Mouse (Mus musculus) c-Kit-positive CD71-positive TER-119-positive erythroid progenitor cells, embryonic 14.5 days (primary cell): ENCODE measurements around the gene Nat10.

ENCODE experiments used
- DNase-seq: peaks from one replicate; pipeline ENCODE4 v3.0.0-alpha.2; 2013; ENCODE audit warnings: low spot score

Gene Nat10

GRCm38 (mm10) chr2:103690828-103691227 is 70.2 kb downstream of the Nat10 start:
- DNase-seq, result no peak

GRCm38 (mm10) chr2:103690425-103690824 is 70.6 kb downstream of the Nat10 start:
- no peak for DNase-seq

DNA sequence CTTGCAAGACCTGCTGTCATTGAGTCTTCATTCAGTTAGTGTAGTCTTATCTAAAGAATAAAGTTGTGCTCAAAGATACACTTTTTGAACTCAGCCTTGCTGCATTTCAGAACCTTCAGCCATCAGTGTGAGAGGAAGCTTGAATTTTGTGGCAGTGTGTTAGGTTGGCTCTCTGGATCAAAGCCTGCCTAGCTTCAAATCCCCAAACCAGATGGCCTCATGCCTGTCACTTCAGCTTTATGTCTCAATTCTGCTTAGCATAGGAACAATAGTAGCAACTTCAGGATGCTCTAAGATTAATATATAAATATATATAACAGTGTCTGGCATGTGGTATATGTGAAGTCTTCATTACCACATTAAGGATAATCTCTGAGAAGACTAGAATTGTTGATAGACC is 73.2 kb downstream of the Nat10 start:
- DNase-seq, result no peak

DNA sequence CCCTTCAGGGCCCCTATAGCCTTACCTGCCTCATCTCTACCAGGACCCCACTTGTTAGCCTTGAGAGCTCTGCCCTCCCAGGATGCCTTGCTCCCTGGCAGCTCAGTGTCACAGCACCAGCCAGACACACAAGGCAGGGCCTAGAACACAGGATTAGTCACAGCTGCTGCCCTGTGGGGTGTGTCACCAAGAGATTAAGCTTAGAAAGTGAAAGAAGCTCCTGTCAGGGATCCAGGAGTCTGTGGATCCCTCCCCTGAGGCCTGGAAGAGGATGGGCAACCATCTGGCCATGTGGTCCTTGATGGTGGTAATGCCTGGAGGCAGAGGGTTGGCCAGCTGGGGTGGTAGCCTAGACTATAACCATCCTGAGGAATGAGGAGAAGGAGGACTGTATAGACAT is 73.9 kb downstream of the Nat10 start:
- no peak for DNase-seq

DNA sequence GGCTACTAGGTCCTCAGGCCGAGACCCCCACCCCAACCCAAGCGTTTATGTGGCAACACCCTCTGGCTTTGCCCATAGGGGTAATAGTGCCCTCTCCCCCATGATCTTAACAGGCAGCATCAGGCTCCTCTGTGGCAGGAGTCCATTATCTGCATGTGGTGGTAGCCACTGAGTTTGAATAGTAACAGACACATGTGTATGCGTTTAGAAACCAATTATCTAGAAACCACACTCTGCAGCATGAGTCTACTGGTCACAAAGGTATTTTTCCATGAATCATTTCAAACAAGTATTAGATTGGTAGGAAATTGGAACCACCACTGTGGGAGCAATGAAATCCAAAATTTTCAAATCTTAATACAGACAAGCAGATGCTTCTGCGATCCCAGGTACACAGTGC is 75.5 kb downstream of the Nat10 start:
- DNase-seq, result no peak

GRCm38 (mm10) chr2:103684926-103685577 is 76.0 kb downstream of the Nat10 start:
- no peak for DNase-seq

DNA sequence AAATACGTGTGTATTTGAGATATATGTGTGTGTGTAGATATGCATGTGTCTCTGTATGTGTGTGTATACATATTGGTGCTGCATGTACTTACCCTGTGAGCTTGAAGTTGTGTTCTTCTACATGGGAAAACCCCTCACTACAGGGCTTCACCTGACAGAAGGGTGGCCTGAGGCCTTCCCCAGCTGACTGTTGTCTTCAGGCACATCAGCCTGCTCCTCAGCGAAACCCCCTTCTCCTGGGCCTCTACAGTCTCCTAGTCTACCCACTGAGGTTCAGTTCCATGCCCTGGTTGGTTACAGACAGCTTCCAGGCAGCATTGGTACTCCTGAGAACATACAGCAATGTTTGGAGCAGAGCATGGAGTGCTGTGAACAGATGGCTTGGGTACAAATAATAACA is 76.6 kb downstream of the Nat10 start:
- no peak for DNase-seq

DNA sequence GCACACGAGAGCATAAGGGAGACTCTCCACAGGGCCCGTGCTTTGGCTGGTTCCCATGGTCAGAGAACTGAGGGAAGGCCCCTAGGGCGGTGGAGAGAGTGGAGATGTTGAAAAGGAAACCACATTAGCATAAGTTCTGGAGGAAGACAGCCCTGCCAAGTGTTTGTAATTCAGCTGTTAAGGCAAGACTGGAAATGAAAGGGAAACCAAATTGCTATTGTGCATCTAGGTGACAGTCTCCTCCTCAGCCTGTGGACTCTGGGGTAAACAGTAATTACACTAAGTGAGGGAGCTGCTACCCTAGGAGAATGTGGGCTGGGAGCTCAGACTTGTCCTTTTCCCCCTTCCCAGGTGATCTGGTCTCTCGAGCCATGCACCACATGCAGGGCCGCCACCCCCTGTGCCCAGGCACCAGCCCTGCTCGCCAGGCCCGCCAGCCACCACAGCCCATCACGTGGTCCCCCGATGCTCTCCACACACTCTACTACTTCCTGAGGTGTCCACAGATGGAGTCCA is 78.1 kb downstream of the Nat10 start:
- DNase-seq, result no peak

DNA sequence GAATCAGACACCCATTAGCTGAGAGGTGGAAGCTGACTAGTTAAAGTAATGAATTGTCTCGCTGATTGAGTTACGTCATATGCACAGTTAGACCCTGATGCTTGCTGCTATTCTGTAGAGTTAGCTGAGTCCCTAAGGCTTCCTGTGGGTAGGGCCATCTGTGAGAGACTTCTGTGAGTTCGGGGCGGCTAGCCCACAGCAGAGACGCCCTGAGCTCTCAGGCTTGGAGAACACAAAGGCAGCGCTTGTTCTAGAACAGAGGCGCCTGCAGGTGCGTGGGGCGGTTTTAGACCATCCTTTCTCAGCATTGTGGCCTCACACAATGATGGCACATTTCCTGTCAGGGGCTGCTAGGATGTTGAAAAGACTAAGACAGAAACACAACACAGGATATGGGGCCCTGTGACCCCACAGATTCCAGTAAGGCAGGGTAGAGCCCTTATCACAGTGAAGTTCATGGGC is 78.8 kb downstream of the Nat10 start:
- DNase-seq, result no peak

DNA sequence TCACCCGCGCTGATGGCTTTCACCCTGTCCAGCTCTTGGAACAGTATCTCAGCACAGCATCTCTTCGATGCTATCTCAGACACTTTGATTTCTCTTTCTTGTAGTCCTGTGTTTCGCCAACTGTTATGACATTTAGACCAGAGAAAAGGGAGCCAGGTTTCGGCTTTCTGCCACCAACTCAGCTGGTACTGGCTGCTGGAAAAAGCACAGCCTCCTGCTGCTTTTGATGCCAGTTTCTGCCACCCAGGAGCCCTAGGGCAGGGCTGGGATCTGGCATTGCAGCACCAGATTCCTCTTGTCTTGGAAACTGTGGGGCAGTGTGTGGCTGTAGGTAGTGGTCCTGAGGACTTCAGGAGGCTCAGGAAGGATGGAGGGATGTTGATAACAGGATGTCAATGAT is 79.9 kb downstream of the Nat10 start:
- DNase-seq, result no peak

GRCm38 (mm10) chr2:103680364-103681110 is 80.5 kb downstream of the Nat10 start:
- DNase-seq, result no peak

DNA sequence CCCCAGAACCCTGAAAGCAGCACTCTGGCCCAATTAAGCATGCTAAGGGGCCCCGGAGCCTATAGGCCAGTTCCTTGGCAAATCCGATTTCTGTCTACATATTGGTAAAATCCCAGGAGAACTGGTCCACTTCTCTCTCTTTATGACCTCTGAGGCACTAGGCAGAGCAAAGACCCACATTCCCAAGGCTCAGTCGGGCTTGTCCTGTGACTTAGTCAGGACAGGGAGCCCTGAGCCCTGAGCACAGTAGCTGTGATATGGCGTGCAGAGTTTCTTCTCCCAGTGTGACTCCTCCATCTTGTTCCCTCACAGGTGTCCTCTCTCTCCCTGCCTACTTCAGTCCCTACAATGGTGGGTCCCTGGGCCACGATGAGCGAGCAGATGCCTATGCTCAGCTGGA is 82.6 kb downstream of the Nat10 start:
- no peak for DNase-seq

DNA sequence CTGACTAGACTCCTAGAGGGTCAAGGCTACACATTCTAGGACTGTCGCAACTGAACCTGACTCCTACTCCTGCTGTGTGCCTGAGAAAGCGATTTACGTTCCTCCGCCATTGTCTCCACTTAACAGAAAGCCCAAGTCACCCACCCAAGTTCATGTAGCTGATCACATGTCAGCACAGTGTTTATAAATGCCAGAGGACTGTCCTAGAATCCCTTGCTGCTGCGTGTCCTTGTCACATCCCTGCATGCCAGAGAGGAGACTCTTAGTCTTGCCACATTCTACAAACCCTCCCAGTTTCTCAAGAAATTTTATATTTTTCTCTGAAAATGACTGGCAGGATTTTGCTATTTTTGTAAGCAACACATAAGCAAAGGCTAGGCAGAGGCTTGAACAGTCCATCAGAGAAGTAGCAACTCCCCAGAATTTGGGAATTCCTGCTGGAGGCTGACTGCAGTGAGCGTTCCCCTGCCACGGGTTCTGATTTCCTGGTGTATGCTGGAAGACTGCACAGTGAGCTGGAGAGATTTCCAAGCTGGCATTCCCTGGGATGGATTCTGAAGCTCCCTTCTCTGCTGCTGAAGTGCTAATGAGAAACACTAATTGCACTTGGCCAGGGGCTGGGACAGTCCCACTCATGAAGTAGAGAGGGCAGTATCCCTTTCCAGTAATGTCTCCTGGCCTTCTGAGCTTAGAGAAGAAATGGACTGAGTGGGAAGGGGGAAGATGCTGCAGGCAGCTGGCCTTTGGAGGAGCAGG is 83.3 kb downstream of the Nat10 start:
- no peak for DNase-seq

DNA sequence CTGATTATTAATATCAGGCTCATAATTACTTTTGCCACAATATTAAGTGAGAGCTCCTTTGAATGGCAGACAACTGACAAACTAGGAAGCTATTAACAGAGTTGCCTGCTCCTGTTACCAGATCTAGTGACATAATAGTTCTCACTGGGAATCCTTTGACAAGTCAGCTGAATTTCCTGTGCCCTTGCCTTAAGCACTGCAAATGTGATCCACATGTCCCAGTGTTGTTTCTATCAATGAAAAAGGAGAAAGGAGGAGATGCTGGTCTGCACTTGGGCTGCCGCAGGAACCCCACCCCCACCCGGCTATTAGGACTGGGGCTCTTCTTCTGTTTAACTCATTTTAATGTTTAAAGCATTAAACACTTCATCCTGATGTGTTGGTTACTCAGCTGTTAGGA is 84.3 kb downstream of the Nat10 start:
- no peak for DNase-seq

DNA sequence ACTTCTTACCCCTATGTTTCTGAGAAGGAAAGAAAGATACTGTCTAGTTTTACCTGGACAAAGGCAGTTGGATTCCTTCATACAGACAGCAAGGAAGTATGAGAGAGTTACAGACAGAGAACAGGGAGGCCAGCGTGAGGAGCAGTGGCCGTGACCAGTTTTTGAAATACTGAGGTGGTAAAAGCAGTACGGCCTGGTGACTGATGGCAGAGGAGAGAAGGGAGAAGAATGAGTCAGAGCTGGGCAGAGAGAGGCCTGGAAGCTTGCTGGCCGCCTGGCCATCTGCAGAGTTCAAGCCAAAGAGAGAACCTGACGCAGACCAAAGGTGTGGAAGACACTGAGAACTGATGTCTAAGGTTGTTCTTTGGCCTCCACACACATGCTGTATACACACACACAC is 85.7 kb downstream of the Nat10 start:
- no peak for DNase-seq

- DNase-seq, result no peak
These were observed 87.5 kb downstream of the Nat10 start for GRCm38 (mm10) chr2:103673609-103674008.

DNA sequence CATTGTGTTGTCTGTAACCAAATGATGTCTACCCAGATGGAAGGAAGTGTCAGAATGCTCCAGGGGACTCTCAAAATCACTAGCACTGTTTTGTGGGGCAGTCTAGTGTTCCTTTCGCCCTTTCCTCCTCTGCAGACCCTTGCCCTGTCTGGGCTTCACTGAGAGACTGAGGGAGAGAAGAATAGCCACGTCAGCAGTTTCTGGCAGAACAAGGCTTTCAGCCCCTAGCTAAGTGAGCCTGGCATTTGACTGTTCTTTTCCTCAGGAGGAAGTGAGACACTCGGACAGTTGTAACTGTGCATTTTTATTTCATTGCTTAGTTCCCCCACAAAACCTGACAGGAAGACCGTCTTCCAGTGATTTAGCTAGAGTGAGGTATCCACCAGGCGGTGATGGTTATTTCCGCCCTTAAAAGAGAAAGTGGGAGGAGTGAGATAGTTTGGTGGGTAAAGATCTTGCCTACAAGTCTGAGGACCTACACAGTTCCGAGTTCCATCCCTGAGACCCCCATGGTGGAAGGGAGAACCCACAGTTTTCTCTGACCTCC is 88.4 kb downstream of the Nat10 start:
- DNase-seq, result no peak
